Mouse (Mus musculus) kidney, adult 8-10 months (tissue): ENCODE measurements around the gene Cox15.
A peak's percentile ranks its signal among the peaks of the same experiment; 100 is the strongest.

ENCODE experiments used
- DNase-seq, 2 experiments: peaks; one replicate each; pipeline ENCODE4 v3.0.0; 2022

Cox15 gene

GRCm38 (mm10) chr19:43704211-43704610 is 48.6 kb downstream of the Cox15 start:
- peak; percentile 58 to 63 for DNase-seq

GRCm38 (mm10) chr19:43699763-43700155 is 53.0 kb downstream of the Cox15 start:
- no peak for DNase-seq

- DNase-seq, result no peak
Measured at GRCm38 (mm10) chr19:43699021-43699762, 53.6 kb downstream of the Cox15 start.

- DNase-seq, result no peak
Measured at GRCm38 (mm10) chr19:43697666-43698370, 55.0 kb downstream of the Cox15 start.

GRCm38 (mm10) chr19:43695514-43695964 is 57.3 kb downstream of the Cox15 start:
- no peak for DNase-seq

GRCm38 (mm10) chr19:43692815-43693214 is 60.0 kb downstream of the Cox15 start:
- DNase-seq, result peak in 1 of 2 experiments; percentile 59

- peak; percentile 97 to 98 for DNase-seq
Measured at GRCm38 (mm10) chr19:43689419-43690246, 63.2 kb downstream of the Cox15 start, which contains the start of gene Entpd7. Gene Entpd7 (plus strand): TSS chr19:43689672.
